Mouse (Mus musculus) layer of hippocampus, adult 9-11 months (tissue): ENCODE data around the gene Hipk2.
"Not testable (repeated sequence)": the region's sequence is repeated elsewhere in the genome, so short reads cannot be mapped to it uniquely, and the experiment has no call there.

Experiments
- DNase-seq: peaks from one replicate; pipeline ENCODE4 v3.0.0; 2022

The Hipk2 gene

DNA sequence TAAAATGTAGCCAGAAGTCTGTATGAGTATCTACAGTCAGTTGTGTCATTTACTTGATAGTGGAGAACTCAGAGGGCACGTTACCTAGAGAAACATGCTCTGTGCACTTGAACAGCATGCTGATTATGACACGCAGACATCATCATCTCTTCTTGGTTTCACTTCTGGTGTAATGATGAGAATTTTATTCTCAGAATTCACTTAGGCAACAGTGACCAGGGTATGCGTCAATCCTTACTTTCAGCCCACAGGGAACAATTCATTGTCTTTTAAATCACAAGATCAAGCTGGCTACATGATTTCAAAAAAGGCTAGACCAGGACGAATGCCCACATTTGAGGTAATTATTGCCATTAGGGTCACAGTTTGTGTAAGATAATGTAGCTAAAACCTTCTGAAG lies 185.3 kb downstream of the Hipk2 start:
- DNase-seq = no peak

DNA sequence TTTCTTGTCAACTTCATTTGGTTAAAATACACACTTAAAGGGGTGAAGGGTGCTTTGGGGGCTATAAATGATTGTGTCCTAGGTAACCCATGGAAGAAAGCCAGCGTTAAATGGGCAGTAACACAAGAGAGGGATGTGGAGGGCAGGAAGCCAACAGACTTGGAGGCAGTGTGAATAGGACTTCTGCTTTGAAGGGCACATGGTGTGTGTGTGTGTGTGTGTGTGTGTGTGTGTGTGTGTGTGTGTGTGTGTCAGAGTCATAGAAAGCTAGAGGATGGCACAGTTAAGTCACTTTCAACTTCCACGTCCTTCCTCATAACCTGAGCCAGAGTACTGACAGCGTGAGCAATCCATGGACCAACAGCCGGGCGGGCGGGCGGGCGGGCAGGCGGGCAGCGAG lies 187.1 kb downstream of the Hipk2 start:
- no peak for DNase-seq

DNA sequence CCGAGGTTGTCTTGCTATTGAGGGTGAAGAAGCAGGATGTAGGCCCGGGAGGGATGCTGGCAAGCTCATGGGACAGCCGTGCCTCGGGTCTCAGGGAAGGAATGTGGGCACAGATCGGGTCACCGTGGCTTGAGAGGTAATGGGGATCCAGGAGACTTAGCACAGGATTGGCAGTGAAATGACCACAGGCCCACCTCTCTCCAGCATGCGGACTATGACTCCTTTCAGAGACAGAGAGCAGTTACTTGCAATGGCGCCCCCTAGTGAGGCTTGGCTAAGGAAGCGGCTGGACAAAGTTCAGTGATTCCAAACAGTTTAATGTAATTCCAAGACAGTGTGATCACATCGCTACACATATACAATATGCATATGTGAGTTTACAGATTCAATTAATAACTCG lies 188.7 kb downstream of the Hipk2 start:
- no peak for DNase-seq

DNA sequence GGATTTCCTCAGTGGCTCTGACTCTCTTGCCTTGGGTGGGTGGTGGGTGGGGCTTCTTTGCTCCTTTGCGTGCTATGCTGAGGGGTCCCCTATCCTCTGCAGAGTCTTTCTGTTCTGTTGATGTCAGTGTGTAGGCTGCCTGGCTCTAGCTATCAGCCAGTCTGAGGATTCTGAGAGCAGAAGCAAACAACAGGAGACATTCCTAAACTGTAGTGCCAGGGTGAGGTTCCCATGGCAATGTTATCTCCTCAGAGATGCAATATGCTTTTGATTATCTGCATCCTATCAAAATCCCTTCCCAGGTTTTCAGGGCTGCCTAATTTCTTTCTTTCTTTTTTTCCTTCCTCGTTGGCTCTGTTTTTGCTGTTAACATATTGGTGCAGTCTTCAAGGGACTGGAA lies 193.4 kb downstream of the Hipk2 start:
- no peak for DNase-seq

DNA sequence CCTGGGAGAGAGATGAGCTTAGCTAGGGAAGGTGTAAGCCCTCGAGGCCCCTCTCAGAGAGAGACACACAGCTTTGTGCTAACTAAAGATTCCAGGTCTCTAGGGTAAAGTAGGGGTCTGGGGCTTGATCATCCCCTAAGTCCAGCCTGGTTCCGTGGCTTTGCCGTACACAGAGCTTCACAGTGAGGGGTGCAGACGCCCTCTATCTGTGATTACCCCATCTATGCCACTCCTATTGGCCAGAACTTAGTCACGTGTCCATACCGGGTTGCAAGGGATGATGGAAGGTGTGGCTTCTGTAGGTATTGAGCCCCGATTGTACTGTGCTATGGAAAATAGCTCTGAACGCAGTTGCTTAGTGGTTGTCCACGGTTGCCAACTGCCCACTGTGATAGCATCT lies 198.3 kb downstream of the Hipk2 start:
- DNase-seq = no peak

DNA sequence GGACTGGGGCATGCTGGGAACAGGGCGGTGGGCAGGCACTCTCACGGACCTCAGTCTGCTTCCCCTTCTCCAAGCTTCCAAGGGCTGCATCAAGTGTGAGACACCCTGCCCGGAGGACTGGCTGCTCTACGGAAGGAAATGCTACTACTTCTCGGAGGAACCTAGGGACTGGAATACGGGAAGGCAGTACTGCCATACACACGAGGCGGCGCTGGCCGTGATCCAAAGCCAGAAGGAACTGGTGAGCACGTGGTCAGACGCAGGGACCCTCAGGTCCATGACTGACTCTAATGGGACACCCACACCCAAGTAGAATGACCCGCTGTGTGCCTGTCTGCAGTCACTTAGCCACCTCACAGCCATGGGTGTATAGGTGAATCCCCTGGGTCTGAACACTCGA lies 199.2 kb downstream of the Hipk2 start:
- no peak for DNase-seq

DNA sequence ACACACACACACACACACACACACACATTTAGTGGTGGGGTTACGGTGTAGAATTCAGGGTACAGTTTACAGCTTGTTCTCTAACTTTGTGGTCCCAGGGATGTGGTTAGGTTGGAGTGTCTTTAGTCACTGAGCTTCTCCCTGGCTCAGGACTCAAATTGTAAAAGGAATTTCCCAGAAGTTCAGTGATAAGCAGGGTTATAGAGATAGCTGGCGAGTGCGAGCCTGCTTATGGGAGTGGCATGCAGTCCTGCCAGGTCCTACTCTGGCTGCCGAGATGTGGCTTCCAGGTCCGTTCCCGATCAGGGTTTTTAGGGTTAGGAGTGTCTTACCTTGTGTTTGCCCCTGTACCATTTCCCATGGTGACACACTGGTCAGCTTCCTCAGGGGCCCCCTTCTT lies 199.7 kb downstream of the Hipk2 start:
- DNase-seq = no peak

DNA sequence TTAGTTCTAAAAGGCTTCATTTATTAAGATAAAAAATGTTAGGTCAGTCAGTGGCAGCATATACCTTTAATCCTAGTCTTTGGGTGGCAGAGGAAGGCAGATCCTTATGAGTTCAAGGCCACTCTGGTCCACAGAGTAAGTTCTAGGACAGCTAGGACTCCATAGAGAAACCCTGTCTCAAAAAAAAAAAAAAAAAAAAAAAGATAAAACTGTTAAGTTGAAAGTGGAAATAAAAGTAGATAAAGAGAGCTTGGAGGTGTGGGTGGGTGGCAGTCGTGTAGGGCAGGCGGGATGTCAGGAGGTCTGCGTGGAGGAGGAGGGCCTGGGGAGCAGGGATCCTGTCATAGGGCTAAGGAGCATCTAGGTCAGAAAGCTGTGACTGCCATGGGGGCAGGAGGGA lies 204.0 kb downstream of the Hipk2 start:
- DNase-seq = no peak

DNA sequence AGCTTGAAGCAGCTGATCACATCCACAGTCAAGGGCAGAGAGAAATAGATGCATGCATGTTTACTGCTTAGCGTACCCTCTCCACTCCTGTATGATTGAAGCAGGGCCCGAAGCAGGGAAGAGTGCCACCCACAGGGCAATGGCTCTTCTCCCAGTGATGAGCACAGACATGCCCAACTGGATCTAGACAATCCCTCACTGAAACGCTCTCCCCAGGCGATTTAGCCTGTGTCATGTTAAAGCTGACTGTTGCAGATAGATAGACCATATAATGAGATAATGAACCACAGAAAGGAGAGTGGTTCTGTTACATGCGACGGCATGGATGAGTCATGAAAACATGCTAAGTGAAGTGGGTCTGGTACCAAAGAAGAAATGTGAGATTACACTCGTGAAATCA lies 204.7 kb downstream of the Hipk2 start:
- no peak for DNase-seq

DNA sequence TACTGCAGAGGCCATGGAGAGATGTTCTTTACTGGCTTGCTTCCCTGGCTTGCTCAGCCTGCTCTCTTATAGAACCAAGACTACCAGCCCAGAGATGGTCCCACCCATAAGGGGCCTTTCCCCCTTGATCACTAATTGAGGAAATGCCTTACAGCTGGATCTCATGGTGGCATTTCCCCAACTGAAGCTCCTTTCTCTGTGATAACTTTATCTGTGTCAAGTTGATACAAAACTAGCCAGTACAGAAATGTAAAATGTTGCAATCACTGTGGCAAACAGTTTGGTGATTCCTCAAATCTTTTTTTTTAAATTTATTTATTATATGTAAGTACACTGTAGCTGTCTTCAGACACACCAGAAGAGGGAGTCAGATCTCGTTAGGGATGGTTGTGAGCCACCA lies 205.5 kb downstream of the Hipk2 start:
- not testable (repeated sequence) for DNase-seq

DNA sequence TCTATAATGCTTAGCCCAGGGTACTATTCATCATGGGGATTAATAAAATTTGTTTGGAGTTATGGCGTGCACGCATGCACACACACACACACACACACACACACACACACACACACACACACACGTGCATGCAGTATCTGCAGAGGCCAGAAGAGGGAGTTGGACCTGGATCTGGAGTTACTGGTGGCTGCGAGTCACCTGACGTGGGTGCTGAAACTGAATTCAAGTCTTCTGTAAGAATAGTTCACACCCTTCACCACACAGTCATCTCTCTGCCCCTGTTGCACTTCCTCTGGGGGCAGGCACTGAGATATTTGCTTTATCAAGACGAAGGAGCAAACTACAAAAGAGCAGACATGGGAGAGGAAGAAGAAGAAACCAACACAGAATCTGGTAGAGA lies 206.4 kb downstream of the Hipk2 start:
- no peak for DNase-seq

DNA sequence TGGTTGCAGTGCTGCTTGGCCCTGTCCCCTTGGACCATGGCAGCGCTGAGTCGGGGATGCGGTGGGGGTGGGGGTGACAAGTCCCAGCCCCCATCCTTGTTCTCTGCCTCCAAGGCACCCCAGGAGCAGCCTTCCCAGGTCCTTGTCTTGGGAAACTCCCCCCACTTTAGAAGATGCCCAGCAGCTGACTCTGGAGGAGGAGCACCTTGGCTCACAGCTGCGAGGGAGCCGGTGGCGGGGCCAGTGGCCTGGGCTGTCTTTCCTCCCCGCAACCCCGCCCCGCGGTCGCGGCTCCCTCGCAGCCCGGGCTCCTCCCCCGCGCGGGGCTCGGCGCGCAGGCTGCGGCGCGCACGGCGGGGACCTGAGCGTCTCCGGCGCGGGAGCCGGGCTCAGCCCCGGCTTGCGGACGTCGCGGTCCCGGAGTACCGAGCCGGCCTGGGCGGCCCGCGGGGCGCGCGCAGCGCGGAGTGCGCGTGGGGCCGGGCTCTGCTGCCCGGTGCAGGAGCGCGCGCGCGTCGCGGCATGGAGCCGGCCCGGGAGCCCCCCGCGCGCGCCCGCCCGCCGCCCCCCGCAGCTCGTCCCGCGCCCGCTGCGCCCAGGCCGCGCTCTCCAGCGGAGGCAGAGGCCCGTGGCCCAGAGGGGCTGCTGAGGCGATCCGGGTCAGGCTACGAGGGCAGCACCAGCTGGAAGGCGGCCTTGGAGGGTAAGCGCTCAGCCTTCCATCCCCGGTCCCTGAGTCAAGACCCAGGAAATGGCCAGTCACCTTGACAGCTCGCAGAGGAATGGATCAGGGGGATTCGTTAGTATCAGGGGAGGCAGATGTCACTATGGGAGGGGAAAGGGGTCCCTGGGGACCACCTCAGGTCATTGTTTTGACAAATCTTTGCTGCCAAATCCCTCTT lies 213.0 kb downstream of the Hipk2 start, which contains the start of gene Clec2l:
Gene Clec2l, plus strand, starts transcription at position 356 of the 902 bp plus-strand sequence.
- DNase-seq = peak; percentile 29

DNA sequence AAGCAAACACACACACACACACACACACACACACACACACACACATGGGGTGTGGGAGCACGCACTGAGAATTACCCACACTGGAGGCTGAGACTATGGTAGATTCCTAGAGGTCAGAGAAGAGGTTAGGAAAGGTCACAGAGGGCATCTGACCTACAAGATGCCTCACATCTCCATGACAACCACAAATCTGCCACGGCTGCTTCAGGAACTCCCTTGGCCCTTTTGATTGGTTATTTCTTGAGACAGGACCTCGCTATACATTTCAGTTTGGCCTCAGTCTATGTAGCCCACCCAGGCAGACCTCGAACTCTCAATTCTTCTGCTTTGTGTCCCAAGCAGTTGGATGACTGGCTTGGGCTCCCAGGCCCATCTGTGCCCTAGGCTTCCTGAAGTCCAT lies 214.3 kb downstream of the Hipk2 start:
- DNase-seq = no peak

DNA sequence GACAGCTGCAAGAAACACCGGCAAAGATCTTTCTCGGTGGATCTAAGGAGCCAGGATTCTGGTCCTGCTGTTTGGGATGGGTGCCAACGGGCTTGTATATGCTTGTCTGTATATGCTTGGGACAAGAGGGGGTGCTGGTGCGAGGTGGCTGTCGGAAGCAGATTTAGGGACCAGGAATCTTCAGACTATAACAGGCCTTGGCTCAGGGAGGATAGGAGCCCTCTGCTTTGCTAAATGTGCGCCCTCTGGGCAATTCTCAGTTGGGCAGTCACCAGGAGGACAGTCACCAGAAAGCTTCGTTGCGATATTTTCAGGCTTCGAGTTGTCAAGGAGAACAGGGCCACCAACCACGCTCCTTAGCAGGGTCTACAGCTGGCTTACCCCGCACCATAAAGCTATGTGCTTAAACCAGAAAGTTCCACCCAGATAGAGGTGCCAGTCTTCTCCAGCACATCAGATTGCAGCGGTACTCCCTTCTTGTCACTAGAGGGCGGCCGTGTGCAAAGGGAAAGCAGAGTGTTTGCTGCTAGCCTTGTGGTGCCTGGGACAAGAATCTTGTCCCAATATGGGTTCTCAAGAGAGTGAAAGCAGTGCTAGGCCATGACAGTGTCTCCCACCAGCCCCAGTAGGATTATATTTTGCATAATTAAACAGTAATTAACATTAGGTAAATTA lies 225.6 kb downstream of the Hipk2 start:
- DNase-seq = peak; percentile 64

DNA sequence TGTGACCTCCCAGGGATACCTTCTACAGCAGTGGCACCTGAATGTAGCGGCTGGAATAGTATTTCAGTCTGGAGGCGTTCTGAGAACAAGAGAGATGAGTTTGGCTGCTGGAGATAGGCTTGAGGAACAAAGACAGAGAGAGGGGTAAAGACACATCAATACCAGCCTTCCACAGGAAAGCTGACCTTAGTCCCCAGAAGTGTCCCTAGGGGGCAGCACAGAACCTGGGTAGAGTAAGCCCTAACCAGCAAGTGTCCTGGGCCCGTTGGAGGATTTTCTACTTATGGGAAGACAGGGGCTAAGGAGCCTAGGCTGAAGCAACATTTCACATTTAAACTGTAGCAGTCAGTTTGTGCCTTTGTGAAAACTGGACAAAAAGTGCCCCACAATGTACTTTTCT lies 226.4 kb downstream of the Hipk2 start:
- DNase-seq = no peak
